Mouse (Mus musculus): Measurements from ENCODE around the gene Rnf180. TPM values are rescaled to one million over a fixed set of nuclear protein-coding genes. Genes with fewer than 3 reads are reported as not detected.

The Rnf180 gene
- total RNA-seq, 1 experiment from 2014 or later: not detected

- no peak for ATAC-seq (ENCODE audit: extremely low read depth, insufficient number of reproducible peaks, low FRiP score, poor library complexity, severe bottlenecking)
Measured at GRCm38 (mm10) chr13:105150006-105150405, 144.6 kb downstream of the Rnf180 start.

- no peak for ATAC-seq (ENCODE audit: extremely low read depth, insufficient number of reproducible peaks, low FRiP score, poor library complexity, severe bottlenecking)
Measured at GRCm38 (mm10) chr13:105147795-105148418, 146.7 kb downstream of the Rnf180 start.

DNA sequence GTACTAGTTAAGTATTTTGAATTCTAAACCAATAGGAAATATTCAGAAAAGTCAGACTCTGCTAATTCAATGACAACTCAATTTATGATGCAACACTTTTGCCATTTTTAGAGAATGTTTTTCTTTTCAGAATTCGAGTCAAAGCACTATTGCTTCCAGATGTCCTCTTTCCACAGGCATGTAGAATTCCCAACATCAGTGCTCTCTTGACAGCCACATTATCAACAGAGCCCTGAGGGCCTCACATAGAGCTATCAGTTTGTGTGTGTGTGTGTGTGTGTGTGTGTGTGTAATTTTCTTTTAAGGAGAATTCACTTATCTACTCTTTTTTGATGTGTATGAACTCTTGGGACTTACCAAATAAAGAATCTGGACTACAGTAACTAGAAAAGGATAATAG, 147.8 kb downstream of the Rnf180 start:
- no peak for ATAC-seq (ENCODE audit: extremely low read depth, insufficient number of reproducible peaks, low FRiP score, poor library complexity, severe bottlenecking)

- ATAC-seq (ENCODE audit: extremely low read depth, insufficient number of reproducible peaks, low FRiP score, poor library complexity, severe bottlenecking): no peak
Measured at GRCm38 (mm10) chr13:105139881-105140280, 154.7 kb downstream of the Rnf180 start.

DNA sequence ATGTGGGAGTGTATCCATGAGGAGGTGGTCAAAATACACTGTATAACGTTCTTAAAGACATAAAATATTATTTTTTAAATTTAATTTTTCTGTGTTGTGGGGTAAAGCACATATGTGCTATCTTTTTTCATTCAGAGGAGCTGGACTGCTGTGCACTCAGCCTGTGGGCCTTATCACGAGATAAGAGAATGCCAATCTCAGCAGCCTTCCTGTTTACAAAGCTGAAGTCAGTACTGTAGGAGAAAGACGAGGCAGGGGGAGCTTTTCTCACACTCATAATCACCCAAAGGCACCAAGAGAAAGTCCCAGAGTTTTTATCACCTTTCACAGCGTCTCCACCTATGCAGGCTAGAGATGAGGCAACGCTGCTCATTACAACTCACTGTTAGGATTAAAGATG, 160.2 kb downstream of the Rnf180 start:
- ATAC-seq (ENCODE audit: extremely low read depth, insufficient number of reproducible peaks, low FRiP score, poor library complexity, severe bottlenecking): no peak

DNA sequence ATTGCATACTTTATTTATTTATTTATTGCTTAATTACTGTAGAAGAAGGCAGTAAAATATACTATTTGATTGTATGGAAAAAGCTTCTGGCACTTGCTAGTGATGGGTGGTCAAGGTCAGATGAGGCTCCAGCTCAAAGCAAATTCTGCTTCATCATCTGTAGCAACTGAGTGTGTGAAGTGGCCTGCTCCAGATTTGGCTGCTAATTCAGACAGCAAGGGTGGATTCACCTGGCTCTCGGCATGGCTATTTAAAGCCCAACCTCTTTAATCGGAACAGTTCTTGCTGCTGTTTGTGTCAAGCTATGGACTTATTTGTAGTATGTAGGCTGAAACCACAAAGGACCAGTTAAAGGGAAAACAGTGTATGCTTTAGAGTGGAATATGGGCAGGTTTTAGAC, 161.8 kb downstream of the Rnf180 start:
- no peak for ATAC-seq (ENCODE audit: extremely low read depth, insufficient number of reproducible peaks, low FRiP score, poor library complexity, severe bottlenecking)

- no peak for ATAC-seq (ENCODE audit: extremely low read depth, insufficient number of reproducible peaks, low FRiP score, poor library complexity, severe bottlenecking)
Measured at GRCm38 (mm10) chr13:105132370-105132769, 162.2 kb downstream of the Rnf180 start.

GRCm38 (mm10) chr13:105130080-105130479, 164.5 kb downstream of the Rnf180 start:
- ATAC-seq (ENCODE audit: extremely low read depth, insufficient number of reproducible peaks, low FRiP score, poor library complexity, severe bottlenecking): no peak

DNA sequence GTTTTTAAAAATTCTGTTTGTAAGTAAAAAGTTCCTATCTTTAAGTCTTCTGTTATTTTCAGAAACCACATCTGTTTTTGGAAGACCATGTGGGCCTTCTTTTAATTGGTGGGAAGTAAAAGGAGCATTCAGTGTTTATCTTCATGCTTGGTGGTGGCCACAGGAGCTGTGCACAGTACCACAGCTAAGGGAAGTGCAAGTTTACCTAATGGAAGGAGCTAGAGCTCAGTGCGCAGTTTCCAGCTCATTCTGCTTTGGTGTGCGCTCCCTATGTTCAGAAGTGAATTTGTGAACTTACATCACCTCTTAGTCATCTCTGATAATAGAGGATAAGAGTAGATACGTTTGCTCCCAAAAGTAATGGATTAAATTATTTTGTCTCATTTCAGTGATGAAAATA, 172.5 kb downstream of the Rnf180 start:
- ATAC-seq (ENCODE audit: extremely low read depth, insufficient number of reproducible peaks, low FRiP score, poor library complexity, severe bottlenecking): no peak

GRCm38 (mm10) chr13:105121617-105122016, 173.0 kb downstream of the Rnf180 start:
- ATAC-seq (ENCODE audit: extremely low read depth, insufficient number of reproducible peaks, low FRiP score, poor library complexity, severe bottlenecking): no peak

- ATAC-seq (ENCODE audit: extremely low read depth, insufficient number of reproducible peaks, low FRiP score, poor library complexity, severe bottlenecking): no peak
Measured at GRCm38 (mm10) chr13:105111599-105111998, 183.0 kb downstream of the Rnf180 start.

DNA sequence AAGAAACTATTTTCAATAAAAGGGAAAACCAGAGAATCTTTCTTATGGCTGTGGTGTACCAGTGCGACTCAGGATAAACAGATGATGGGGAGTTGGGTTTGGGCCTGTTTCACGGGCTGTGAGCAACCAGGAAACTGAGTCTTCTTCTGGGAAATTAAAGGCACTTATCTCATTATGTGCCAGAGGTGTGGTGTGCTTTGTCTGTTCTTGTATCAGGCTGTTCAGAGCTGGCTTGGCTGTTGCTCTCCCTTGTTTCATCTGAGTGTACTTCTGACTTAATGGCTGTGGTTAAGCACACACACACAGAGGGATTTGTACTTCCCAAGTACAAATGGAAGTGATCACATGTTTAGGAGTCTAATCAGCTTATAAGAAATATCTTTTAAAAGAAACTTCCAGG, 190.2 kb downstream of the Rnf180 start:
- no peak for ATAC-seq (ENCODE audit: extremely low read depth, insufficient number of reproducible peaks, low FRiP score, poor library complexity, severe bottlenecking)

- ATAC-seq (ENCODE audit: extremely low read depth, insufficient number of reproducible peaks, low FRiP score, poor library complexity, severe bottlenecking): no peak
Measured at GRCm38 (mm10) chr13:105100705-105101104, 193.9 kb downstream of the Rnf180 start.

GRCm38 (mm10) chr13:105096316-105096715, 198.3 kb downstream of the Rnf180 start:
- no peak for ATAC-seq (ENCODE audit: extremely low read depth, insufficient number of reproducible peaks, low FRiP score, poor library complexity, severe bottlenecking)

- no peak for ATAC-seq (ENCODE audit: extremely low read depth, insufficient number of reproducible peaks, low FRiP score, poor library complexity, severe bottlenecking)
Measured at GRCm38 (mm10) chr13:105089276-105089675, 205.3 kb downstream of the Rnf180 start.

DNA sequence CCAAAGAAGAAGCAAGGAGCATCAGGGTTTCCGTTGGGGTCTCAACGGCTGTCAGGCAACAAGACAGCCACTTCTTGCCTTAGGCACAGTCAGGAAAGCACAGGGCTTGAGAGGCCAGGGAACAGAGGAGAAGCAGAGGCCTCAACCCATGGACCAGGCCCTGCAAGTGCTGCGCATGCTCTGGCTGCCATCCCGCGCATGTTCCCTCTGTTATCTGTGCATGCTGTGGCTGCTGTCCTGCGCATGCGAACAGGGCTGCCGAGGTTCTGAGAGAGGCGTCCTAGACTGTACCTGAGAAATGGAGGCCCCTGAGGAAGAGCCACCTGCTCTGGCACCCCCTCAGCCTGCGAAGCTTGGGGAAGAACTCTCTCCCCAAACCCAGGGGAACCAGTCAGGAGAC, 212.8 kb downstream of the Rnf180 start, which contains the start of gene 4933425L06Rik:
Gene 4933425L06Rik, plus strand, starts transcription at position 261 of the 400 bp plus-strand sequence.
- ATAC-seq (ENCODE audit: extremely low read depth, insufficient number of reproducible peaks, low FRiP score, poor library complexity, severe bottlenecking): no peak

Other genes with a start within 250 kb of the Rnf180 start
- gene Rgs7bp, start 239.9 kb downstream of the Rnf180 start, total RNA-seq (2017): under 0.01 TPM in 1 of 2 replicates, not detected in the other
- not detected in 2 replicates for gene 4933425L06Rik, start 212.7 kb downstream of the Rnf180 start, total RNA-seq (2017)
- gene Htr1a, start 148.8 kb upstream of the Rnf180 start, total RNA-seq (2017): 0.12 TPM in 1 of 2 replicates, not detected in the other

All from neutrophil, adult 5-6 weeks (primary cell).